Mouse (Mus musculus) neural tube, embryonic 15.5 days (tissue): ENCODE results near the gene Arhgef10l. TPM values are rescaled to one million over a fixed set of nuclear protein-coding genes. Genes with fewer than 3 reads are reported as not detected.

ENCODE experiments used
- ATAC-seq: fragments of 200-750 bp; cut with Nextera tagmentation; 2 replicates; pipeline ENCODE4 v1.8.0; 2017; ENCODE audit warnings: mild to moderate bottlenecking, moderate TSS enrichment, moderate library complexity; ENCODE audit not compliant: low FRiP score
- H3K27ac ChIP-seq: fragments of 300-500 bp; sonication (generic); replicated peaks from 2 replicates; pipeline ENCODE4 v1.5.1; 2015; ENCODE audit warnings: mild to moderate bottlenecking, inconsistent platforms
- H3K27me3 ChIP-seq: fragments of 300-500 bp; sonication (generic); replicated peaks from 2 replicates; pipeline ENCODE4 v1.6.1; 2015; ENCODE audit warnings: inconsistent platforms
- H3K36me3 ChIP-seq: fragments of 300-500 bp; sonication (generic); 2 replicates; pipeline ENCODE4 v1.6.1; 2015; ENCODE audit warnings: inconsistent platforms
- H3K4me1 ChIP-seq: fragments of 300-500 bp; sonication (generic); 2 replicates; pipeline ENCODE4 v1.6.1; 2015; ENCODE audit warnings: inconsistent platforms
- H3K4me2 ChIP-seq: fragments of 300-500 bp; sonication (generic); 2 replicates; pipeline ENCODE4 v1.6.1; 2015; ENCODE audit warnings: inconsistent platforms, mild to moderate bottlenecking, moderate library complexity
- H3K4me3 ChIP-seq: fragments of 300-500 bp; sonication (generic); replicated peaks from 2 replicates; pipeline ENCODE4 v1.5.1; 2015; ENCODE audit warnings: mild to moderate bottlenecking, inconsistent platforms
- H3K9ac ChIP-seq: fragments of 300-500 bp; sonication (generic); replicated peaks from 2 replicates; pipeline ENCODE4 v1.6.1; 2015; ENCODE audit warnings: mild to moderate bottlenecking, inconsistent platforms
- H3K9me3 ChIP-seq: fragments of 300-500 bp; sonication (generic); replicated peaks from 2 replicates; pipeline ENCODE4 v1.6.1; 2016; ENCODE audit warnings: inconsistent platforms
- WGBS: fragments of 180-500 bp; shearing (Covaris S2); methylation state at CpG from one replicate; pipeline ENCODE4 v1.1.7; 2015; ENCODE audit warnings: mixed read lengths; 5-methylcytosine and 5-hydroxymethylcytosine counted together
- polyA plus RNA-seq: library from polyadenylated mRNA; unstranded; fragments of >200 nt; fragmentation: Nextera tagmentation; extraction: Ambion mirVana; gene quantifications from 2 replicates; pipeline ENCODE4 v1.2.1, GENCODE M21; 2015

Gene Arhgef10l
- polyA plus RNA-seq, 1 experiment from 2014 or later: 23.6 TPM

DNA sequence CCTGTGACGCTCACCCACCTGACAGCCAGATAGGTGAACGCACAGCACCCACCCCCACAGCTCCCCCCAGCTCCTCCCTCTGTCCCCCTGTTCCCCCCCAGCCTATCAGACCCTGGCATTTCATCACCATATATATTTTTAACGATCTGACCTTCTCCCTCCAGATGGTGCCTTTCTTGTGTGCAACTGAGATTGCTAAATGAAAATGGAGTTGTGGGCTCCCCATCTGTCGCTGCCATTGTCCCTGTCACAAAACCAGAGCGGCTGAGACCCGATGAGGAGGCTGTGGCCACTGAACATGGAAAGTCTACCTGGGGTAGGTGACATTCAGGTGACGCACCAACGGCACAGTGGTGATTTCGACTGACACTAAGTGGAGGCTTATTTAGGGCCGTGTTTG lies 109.3 kb downstream of the Arhgef10l start:
- ATAC-seq: no peak
- Histone ChIP-seq H3K4me1 (peaks cover 4% of the 10 kb centered on the region; the same call in 1 of the 2 replicates), H3K36me3 (peaks cover 52% of the 10 kb centered on the region), H3K9ac (no peak overlapping the region), H3K9me3 (no peaks in the 10 kb centered on the region), H3K4me2 (no peak overlapping the region), H3K27me3 (no peaks in the 10 kb centered on the region), H3K4me3 (no peak overlapping the region), H3K27ac (no peak overlapping the region)
- 61% methylated on average over 10 of the region's 10 CpGs for WGBS

DNA sequence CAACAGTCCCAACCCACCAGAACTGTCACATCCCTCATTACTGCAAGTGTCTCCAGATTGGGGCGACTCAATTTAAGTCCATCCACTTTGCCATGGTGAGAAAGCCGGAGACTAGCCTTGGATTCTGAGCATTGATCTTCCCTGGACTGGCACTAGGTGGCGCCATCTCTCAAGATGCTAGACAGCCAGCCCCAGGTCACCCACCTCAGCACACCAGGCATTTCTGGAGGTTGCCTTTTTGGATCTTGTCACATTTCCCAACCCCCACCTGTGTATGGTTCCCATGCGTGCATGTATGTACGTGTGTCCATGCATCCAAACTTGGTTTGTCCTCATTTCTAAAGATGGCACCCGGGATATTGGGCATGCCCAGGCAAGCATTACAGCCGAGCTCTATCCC lies 110.5 kb downstream of the Arhgef10l start:
- Histone ChIP-seq H3K9me3 (no peaks in the 10 kb centered on the region), H3K27me3 (no peaks in the 10 kb centered on the region), H3K27ac (no peak overlapping the region), H3K9ac (no peak overlapping the region), H3K4me1 (peaks cover 6% of the 10 kb centered on the region), H3K36me3 (peaks cover 52% of the 10 kb centered on the region), H3K4me2 (no peak overlapping the region), H3K4me3 (no peak overlapping the region)
- no peak for ATAC-seq
- 56% methylated on average over 7 of the region's 7 CpGs for WGBS

DNA sequence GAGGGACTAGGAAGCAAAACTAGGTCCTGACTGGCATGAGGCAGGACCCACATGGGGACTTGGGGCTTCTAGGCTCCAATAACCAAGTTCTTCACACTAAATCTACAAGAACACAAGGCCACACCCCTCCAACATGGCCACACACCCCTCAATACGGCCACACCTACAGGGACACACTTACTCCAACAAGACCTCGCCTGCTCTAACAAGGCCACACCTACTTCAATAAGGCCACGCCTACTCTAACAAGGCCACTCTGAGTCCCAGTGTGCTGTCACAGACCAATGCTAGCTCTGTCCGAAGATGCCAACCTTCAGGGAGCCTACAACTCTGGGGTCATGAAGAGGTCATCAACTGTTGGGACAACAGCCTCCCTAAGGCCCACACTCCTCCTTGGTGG lies 111.3 kb downstream of the Arhgef10l start:
- H3K27ac ChIP-seq: no peak overlapping the region
- H3K4me2 ChIP-seq: no peak overlapping the region
- peaks cover 53% of the 10 kb centered on the region for H3K36me3 ChIP-seq
- peaks cover 14% of the 10 kb centered on the region for H3K4me1 ChIP-seq
- no peaks in the 10 kb centered on the region for H3K9me3 ChIP-seq
- ATAC-seq: no peak
- WGBS: 79% methylated on average over 4 of the region's 4 CpGs
- no peak overlapping the region for H3K4me3 ChIP-seq
- H3K27me3 ChIP-seq: no peaks in the 10 kb centered on the region
- H3K9ac ChIP-seq: no peak overlapping the region

DNA sequence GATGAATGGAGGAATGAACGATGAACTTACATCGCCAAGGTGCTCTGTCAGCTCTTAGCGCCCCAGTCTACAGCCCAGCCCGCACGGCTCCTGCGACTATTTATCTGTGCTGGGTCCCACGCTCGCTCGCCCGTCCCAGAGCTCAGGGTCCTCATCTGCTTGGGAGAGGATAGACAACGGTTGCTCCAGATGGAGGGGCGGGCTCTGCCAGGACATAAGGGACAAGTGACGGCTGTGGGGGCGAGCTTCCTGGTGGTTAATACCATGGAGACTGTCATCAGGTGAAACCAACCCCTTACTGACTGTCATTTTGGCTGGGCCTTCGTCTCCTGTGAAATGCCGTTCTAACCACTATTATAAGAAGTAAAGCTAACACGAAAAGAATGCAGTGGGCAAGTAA lies 114.0 kb downstream of the Arhgef10l start:
- Histone ChIP-seq H3K9ac (no peak overlapping the region), H3K27me3 (no peaks in the 10 kb centered on the region), H3K36me3 (peaks cover 43% of the 10 kb centered on the region), H3K4me2 (no peak overlapping the region), H3K9me3 (no peaks in the 10 kb centered on the region), H3K27ac (no peak overlapping the region), H3K4me3 (no peak overlapping the region), H3K4me1 (peaks cover 19% of the 10 kb centered on the region)
- ATAC-seq: no peak
- 90% methylated on average over 17 of the region's 17 CpGs for WGBS

DNA sequence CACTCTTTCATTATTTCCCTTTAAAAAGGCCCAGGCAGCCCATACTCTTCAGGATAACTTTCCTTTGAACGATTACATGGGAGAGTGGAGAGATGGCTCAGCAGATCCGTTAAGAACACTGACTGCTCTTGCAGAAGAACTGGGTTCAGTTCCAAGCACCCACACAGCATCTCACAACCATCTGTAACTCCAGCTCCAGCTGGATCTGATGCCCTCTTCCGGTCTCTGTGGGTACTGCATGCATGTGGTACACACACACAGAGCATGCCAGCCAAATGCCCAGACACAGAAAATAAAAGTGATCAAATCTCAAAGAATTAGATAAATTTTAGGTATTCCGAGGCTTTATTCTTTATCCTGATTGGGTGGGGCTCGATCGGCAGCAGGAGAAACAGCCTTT lies 115.1 kb downstream of the Arhgef10l start:
- Histone ChIP-seq H3K4me2 (no peak overlapping the region), H3K27ac (peak overlapping the region; percentile 52), H3K4me3 (no peak overlapping the region), H3K4me1 (peaks cover 18% of the 10 kb centered on the region), H3K27me3 (no peaks in the 10 kb centered on the region), H3K9me3 (no peaks in the 10 kb centered on the region), H3K9ac (no peak overlapping the region), H3K36me3 (peaks cover 49% of the 10 kb centered on the region)
- 92% methylated on average over 6 of the region's 6 CpGs for WGBS
- no peak for ATAC-seq

DNA sequence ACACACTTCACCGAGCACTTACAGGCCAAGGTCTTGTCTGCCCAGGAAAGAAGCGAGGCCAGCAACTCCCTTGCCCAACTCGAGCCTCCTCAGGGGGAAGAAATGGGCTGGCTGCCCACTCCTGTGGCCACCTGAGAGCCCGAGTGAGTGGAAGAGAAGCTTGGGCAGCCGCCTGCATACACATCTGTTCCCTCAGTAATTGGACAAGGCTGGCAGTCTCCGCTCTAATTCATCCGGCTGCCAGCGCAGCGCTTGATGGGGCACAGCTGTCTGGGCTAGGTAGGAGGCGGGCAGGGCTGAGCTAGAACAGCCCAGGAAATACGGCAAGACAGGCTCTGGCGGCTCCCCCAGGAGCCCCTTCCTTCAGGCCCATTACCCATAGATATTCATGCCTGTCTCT lies 115.8 kb downstream of the Arhgef10l start:
- no peak overlapping the region for H3K9ac ChIP-seq
- H3K36me3 ChIP-seq: peaks cover 49% of the 10 kb centered on the region
- peaks cover 15% of the 10 kb centered on the region for H3K4me1 ChIP-seq
- no peaks in the 10 kb centered on the region for H3K9me3 ChIP-seq
- 33% methylated on average over 12 of the region's 12 CpGs for WGBS
- no peak overlapping the region for H3K4me2 ChIP-seq
- peak; percentile 49; the same call in 1 of the 2 replicates for ATAC-seq
- H3K27ac ChIP-seq: peak overlapping the region; percentile 52
- H3K27me3 ChIP-seq: no peaks in the 10 kb centered on the region
- no peak overlapping the region for H3K4me3 ChIP-seq

DNA sequence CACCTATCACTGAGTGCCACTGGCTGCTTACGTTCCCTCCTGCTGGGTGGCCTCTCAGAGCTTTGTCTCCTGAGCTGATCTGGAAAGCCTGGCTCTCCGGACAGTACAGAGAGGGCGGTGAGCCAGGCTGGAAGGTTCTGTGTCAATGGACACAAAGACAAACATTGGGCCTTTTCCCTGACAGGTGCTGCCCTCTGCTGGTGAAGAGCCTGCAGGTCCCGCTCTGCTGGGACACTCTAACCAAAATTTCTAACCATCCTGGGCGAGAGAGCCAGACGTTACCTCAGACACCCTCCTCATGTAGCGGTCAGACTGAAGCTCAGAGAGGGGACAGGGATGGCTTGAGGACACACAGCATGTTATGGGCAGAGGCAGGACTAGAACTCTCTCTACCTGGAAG lies 118.3 kb downstream of the Arhgef10l start:
- no peaks in the 10 kb centered on the region for H3K27me3 ChIP-seq
- H3K4me2 ChIP-seq: no peak overlapping the region
- 31% methylated on average over 7 of the region's 7 CpGs for WGBS
- H3K4me1 ChIP-seq: peaks cover 15% of the 10 kb centered on the region
- no peak overlapping the region for H3K27ac ChIP-seq
- no peak overlapping the region for H3K4me3 ChIP-seq
- peaks cover 50% of the 10 kb centered on the region for H3K36me3 ChIP-seq
- H3K9me3 ChIP-seq: no peaks in the 10 kb centered on the region
- ATAC-seq: peak; percentile 22
- no peak overlapping the region for H3K9ac ChIP-seq

DNA sequence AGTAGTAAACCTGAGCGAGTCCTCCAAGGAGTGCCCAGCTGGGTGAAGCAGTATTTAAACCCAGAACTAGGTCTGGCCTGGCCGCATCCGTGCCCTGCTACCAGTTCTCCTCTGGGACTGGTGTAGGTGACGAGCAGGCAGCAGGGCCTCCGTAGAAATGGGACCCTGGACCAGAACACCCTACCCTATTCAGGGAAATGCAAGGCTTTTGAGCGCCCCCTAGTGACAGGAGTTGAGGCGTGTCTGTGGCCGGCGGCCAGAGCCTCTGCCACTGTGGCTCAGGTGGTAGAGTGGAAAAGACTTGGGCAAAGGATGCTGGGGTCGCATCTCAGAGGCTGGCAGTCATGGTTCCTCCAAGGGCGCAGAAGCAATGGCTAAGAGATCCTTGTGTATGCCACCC lies 126.7 kb downstream of the Arhgef10l start:
- Histone ChIP-seq H3K9me3 (no peaks in the 10 kb centered on the region), H3K36me3 (peaks cover 41% of the 10 kb centered on the region), H3K4me2 (no peak overlapping the region), H3K4me1 (peaks cover 21% of the 10 kb centered on the region), H3K9ac (no peak overlapping the region), H3K4me3 (no peak overlapping the region), H3K27ac (no peak overlapping the region), H3K27me3 (no peaks in the 10 kb centered on the region)
- WGBS: 27% methylated on average over 11 of the region's 11 CpGs
- peak; percentile 69 for ATAC-seq

DNA sequence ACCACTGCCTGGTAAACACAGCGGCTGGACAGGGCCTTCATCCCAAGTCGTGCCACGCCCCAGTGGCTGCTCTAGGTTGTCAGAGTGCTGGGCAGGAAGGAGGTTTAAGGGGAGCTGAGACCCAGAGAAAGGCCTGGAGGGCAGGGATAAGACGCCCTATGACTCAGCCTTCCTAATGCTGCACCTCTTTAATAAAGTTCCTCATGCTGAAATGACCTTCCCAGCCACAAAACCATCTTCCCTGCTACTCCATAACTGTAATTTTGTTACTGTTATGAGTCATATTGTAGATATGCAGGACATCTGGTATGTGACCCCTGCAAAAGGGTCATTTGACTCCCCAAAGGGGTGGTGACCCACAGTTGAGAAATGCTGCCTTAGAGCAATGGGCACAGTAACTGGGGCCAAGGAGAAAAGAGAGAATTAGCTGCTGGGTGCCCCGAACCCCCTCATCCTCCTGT lies 128.2 kb downstream of the Arhgef10l start:
- Histone ChIP-seq H3K27me3 (no peaks in the 10 kb centered on the region), H3K27ac (no peak overlapping the region), H3K36me3 (peaks cover 27% of the 10 kb centered on the region), H3K9me3 (no peaks in the 10 kb centered on the region), H3K4me3 (no peak overlapping the region), H3K4me2 (no peak overlapping the region), H3K9ac (no peak overlapping the region), H3K4me1 (peaks cover 30% of the 10 kb centered on the region)
- 86% methylated on average over 5 of the region's 5 CpGs for WGBS
- ATAC-seq: no peak

DNA sequence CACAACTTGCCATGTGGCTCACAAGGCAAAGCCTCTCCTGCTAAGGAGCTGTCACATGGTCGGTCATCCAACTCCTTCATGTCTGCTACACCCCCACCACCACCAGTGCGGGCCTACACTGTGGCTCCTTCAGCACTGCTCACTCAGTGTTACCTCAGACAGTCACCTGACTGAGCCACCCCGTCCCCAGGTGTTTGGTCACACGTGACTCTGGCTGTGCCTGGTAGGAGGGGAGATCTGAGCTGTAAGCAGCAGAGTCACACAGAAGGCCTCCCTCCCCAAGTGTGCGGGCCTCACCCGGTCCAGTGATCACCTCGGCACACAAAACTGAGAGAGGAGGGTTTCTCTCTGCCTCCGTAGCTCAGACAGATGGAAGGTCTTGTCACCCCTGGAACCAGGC lies 130.5 kb downstream of the Arhgef10l start:
- Histone ChIP-seq H3K4me2 (no peak overlapping the region), H3K4me3 (no peak overlapping the region), H3K27me3 (no peaks in the 10 kb centered on the region), H3K36me3 (peaks cover 25% of the 10 kb centered on the region), H3K9me3 (no peaks in the 10 kb centered on the region), H3K27ac (no peak overlapping the region), H3K4me1 (peaks cover 33% of the 10 kb centered on the region), H3K9ac (no peak overlapping the region)
- 83% methylated on average over 8 of the region's 8 CpGs for WGBS
- ATAC-seq: no peak

DNA sequence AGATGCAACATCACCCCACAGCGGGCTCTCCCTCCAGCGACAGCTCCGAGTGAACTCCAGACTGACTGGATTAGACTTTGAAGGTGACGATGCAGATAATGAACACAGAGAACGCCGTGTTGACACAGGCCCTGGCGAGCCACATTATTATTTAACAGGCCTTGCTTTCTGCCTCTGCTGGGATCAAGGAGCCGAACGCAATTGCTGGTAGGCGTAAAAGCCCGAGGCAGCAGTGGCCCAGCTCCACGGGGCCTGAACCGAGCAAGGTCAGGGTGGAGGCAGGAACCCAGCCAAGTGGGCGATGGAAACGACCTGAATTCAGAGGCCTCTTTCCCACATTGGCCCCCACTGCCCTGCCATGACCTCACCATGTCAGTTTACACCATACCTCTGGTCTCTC lies 133.5 kb downstream of the Arhgef10l start:
- ATAC-seq: no peak
- Histone ChIP-seq H3K27ac (peak overlapping the region; percentile 60), H3K9ac (no peak overlapping the region)

DNA sequence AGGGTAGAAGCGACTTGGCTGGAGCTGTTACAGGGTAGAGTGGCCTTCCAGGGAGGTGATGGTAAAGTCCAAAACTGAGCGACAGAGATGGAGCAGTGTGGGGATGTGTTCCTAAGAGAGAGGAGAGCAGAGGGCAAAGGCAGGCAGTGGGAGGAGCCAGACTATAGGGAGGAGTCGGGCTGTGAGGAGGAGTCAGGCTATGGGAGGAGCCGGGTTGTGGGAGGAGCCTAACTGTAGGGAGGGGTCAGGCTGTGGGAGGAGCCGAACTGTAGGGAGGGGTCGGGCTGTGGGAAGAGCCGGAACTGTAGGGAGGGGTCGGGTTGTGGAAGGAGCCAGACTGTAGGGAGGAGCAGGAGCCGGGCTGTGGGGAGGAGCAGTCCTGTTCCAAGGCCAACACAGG lies 134.8 kb downstream of the Arhgef10l start:
- WGBS: 29% methylated on average over 9 of the region's 9 CpGs
- no peak for ATAC-seq
- Histone ChIP-seq H3K36me3 (peaks cover 17% of the 10 kb centered on the region; the same call in 1 of the 2 replicates), H3K4me3 (no peak overlapping the region), H3K9ac (no peak overlapping the region), H3K9me3 (no peaks in the 10 kb centered on the region), H3K27me3 (no peaks in the 10 kb centered on the region), H3K27ac (no peak overlapping the region), H3K4me1 (peaks cover 38% of the 10 kb centered on the region), H3K4me2 (no peak overlapping the region)

More for the DNA sequence above, 133.5 kb downstream of the Arhgef10l start:
- H3K27me3 ChIP-seq: no peaks in the 10 kb centered on the region
- H3K36me3 ChIP-seq: peaks cover 25% of the 10 kb centered on the region
- peaks cover 38% of the 10 kb centered on the region for H3K4me1 ChIP-seq
- H3K4me2 ChIP-seq: no peak overlapping the region
- H3K9me3 ChIP-seq: no peaks in the 10 kb centered on the region
- H3K4me3 ChIP-seq: no peak overlapping the region
- WGBS: 25% methylated on average over 15 of the region's 15 CpGs

DNA sequence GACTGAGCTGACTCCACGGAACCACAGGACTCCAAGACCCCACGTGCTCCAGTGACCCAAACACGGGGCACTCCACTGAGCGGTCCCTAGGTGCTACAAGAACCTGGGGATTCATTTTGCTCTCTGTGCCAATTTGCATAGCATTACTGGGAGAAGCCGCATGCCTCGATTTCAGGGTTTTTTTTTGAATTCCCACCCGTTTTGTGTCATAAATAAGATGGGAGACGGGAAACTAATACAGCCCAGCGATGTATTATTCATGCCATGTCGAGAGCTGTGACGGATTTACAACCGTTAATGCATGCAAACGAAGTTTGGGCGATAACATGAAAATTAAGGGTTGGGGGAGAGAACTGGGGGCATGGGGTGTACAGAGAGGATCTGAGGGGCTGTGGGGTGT lies 136.1 kb downstream of the Arhgef10l start:
- WGBS: 26% methylated on average over 14 of the region's 14 CpGs
- Histone ChIP-seq H3K36me3 (peaks cover 6% of the 10 kb centered on the region; the same call in 1 of the 2 replicates), H3K4me1 (peaks cover 46% of the 10 kb centered on the region), H3K4me3 (no peak overlapping the region), H3K27ac (no peak overlapping the region), H3K27me3 (no peaks in the 10 kb centered on the region), H3K9ac (no peak overlapping the region), H3K9me3 (no peaks in the 10 kb centered on the region), H3K4me2 (no peak overlapping the region)
- ATAC-seq: no peak
